Mouse (Mus musculus): ENCODE results near the gene Sfrp4.

Sfrp4 gene

DNA sequence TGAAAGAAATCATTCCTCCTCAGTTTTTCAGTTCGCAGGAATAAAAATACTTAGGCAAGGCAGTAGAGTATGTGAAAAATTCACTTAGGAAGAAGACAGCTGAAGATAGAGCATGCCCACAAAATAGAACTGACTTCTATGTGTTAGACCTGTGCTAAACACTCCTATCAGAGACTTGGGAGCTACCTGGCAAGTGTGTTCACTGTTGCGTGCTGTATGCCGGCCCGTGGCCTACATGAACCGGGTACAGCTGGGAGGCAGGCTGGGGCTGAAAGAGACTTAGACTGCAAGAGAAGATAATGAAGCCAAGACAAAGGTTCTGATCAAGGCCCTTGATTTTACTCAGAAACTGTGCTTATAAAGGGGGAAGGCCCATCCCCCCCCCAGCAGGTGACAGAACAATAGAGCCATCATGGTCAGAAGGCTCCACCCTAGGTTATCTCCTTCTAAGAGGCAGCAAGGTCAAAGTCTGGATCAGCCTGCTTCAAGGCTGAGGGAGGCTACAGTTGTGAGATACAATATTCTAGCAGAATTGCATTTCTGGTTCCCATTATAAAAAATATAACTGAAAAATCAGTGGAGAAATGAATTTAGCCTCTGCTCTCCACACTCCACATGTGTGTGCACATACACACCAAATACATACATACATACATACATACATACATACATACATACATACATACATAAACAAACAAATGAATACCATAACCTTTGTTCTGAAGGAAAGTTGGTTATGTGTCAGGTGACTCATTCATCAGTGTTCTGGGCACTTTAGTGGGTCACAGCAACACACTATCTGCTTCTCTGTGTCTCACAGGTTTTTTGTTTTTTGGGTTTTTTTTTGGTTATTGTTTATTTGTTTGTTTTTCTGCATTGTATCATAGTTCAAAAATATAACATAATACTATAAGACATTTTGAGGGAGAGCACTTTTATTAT is 8.1 kb downstream of the Sfrp4 start:
- DNase-seq (ENCODE audit: low read depth): no peak

DNA sequence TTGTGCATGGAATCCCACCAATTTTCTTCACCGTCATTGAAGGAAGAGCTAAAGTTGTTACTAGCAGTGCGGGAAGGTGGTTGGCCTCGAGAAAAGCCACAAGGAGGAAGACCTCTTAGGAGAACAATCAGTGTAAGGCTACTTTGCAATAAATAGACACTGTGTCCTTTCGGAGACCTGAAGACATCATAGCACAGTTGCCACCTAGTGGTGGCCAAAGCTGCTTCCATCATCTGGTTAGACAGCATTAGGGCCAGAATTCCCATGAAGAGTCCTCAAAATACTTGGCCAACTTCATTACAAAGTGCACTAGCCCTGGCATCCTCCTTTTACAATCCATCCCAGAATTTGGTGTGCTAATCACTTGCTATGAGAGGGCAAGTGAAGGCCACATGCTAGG is 13.2 kb downstream of the Sfrp4 start:
- DNase-seq (ENCODE audit: low read depth): no peak

DNA sequence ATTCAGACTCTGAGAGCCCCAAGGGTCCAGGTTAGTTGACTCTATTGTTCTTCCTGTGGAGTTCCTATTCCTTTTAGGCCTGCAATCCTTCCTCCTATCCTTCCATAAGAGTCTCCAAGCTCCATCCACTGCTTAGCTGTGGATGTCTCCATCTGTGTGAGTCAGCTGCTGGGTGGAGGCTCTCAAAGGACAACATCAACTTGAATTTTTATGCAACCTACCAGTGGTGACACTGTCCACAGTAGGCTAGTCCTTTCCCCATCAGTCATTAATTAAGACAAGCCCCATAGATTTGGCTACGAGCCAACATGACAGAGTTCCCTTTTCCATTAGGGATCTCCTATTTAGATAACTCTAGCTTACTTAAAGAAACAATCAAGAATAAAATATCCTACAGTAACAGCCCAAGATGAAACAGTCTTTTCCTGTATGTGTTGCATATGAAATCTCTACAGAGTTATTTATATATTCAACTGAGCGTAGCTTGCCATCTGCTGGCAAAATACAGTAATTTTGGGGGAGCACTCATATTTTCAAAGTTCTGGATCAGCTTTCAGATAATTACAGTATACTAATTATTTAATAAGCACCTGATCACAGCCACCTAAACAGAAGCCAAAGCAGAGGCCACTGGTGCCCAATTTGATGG is 17.4 kb downstream of the Sfrp4 start:
- no peak for DNase-seq (ENCODE audit: low read depth)

DNA sequence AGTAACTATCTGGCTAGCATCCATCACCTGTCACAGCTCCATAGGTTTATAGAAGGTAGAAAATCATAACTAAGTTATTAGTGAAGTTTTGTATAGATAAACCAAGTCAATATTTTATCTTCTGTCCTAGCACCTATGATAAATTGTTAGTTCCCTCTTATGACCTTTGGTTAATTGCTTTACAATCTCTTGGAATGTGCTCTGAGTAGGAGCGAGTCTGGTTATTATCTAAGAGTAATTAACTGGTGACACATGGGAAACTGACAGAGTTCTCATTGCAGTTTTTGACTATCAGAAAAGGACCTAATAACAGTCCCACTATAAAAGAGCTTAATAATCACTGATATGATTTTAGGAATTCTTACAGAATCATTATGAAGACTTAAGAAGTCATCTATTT is 20.6 kb downstream of the Sfrp4 start:
- DNase-seq (ENCODE audit: low read depth): no peak

DNA sequence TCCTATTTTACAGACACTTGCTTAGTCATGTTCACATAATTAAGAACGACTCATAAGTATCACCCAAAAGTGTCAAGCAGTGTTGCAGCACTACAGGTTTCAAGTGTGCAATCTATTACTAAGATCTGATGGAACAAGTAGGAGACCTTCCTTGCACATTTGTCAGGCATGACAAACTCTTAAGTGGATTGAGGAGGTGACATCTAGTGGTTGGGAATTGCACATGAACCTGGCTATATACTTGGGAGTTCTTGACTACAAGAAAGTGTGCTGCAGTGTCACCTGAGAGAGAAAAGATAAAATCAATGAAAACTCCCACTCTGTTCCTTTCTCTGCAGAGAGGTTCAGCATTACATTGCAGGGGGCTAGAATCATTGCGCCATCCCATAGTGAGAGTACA is 21.3 kb downstream of the Sfrp4 start:
- no peak for DNase-seq (ENCODE audit: low read depth)

DNA sequence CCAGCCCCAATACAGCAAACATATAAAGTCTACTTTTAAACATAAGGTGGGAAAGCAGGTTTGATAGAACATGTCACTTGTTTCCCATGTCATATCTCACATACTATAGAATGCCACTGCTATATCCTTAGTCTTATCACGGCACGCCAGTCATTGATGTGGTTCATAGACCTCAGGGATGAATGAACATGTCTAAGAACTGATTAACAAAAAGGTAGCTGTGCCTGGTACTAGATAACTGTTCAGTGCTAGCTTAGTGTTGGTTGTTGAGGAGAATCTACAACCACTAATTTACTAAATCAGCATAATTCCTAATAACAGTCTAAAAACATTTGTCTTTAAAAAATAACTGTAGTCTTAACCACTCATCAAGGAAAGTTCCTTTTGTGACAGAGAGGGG is 26.9 kb downstream of the Sfrp4 start:
- no peak for DNase-seq (ENCODE audit: low read depth)

DNA sequence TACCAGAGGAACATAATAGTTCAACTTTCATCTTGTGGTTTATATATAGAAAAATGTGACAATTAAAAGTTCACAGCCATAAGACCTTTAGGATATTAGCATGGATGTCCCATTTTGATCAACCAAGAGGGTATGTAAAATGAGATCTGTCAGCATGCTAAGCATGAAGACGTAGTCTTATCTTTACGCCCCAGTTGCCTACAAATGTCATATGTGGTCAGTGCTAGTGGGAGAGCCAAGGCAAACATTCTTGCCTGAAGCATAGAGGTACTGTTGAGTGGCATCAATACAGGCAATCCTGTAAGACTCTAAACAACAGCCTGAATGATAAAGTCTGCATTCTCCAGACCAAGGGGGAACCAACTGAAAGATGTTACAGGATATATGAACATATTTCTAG is 29.5 kb downstream of the Sfrp4 start:
- DNase-seq (ENCODE audit: low read depth): no peak

DNA sequence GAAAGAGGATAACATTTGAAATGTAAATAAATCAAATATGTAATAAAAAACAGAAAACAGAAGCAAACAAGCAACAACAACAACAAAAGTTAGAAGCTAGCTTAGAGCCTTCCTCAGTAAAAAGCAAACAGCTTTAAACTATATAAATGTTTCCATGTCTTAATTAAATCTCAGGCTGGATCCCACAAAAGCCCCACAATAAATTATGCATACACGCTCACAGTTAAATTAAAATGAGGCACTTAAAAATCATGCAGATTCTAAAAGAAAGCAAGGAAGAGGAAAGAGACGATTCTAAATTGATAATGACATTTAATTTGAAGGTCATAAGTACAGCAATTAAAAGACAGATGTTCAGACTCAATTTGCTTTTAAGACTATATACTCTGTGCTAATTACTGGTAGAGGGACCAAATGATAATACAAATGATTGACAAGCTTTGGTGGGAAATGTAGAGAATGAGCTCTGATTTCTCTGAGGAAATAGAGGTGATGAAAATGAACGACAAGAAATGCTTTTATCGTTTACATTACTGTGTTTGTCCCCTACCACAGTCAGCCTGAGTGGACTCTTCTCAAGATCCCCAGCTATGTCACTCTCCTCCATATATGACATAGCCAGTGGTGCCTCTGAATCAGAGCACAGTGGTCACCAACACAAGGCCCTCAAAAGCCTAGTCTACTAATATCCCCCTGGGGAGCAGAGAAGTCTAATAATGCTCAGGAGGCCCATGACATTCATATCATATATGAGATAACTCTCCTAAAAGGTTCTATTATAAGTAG is 45.6 kb downstream of the Sfrp4 start:
- DNase-seq (ENCODE audit: low read depth): no peak

DNA sequence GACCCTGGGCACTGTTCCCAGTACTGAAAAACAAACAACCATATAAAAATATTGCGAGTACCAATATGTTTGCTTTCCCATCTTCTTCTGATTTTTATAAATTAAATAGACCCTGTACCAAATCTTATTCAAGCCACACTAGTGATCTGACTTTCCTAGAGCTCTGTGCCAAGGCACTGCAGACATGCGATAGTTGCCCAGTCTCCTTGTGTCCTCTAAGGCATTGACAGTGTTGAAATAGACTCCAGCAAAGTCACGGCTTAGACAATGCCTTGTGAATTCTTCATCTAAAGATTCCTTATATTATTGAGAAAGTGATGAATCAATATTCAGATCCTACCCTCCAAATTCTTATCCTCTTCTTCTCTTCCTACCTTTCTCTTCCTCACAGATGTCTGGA is 51.1 kb downstream of the Sfrp4 start:
- DNase-seq (ENCODE audit: low read depth): no peak

DNA sequence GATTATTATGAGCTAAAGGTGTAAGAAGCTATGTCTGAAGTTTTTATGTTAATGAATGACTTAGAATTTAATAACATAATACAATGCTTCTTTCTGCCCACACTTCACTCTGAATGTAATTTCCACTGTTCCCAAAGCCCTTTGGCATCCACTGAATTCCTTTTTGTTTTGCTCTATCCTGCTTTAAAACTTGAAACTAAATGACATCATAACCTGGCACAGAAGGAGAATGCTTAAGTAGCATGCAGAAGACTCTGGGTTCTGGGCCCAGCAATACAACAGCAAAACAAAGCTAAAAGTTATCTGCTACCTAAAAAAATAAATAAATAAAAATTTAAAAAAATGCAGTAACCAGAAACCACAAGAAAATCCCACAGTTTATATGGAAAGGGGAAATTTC is 51.7 kb downstream of the Sfrp4 start:
- DNase-seq (ENCODE audit: low read depth): no peak
